Mouse (Mus musculus) limb, embryonic 13.5 days (tissue): ENCODE measurements around the gene Cib4. TPM values are rescaled to one million over a fixed set of nuclear protein-coding genes. Genes with fewer than 3 reads are reported as not detected.

Experiments
- ATAC-seq: fragments of 200-750 bp; cut with Nextera tagmentation; 2 replicates; pipeline ENCODE4 v1.8.0; 2017; ENCODE audit warnings: low read depth, moderate number of reproducible peaks, moderate TSS enrichment; ENCODE audit not compliant: low FRiP score
- H3K27ac ChIP-seq: fragments of 300-500 bp; sonication (generic); 2 replicates; pipeline ENCODE4 v1.5.1; 2015; ENCODE audit warnings: inconsistent platforms, mild to moderate bottlenecking, moderate library complexity
- H3K27me3 ChIP-seq: fragments of 300-500 bp; sonication (generic); 2 replicates; pipeline ENCODE4 v1.6.1; 2015; ENCODE audit warnings: mild to moderate bottlenecking, inconsistent platforms
- H3K36me3 ChIP-seq: fragments of 300-500 bp; sonication (generic); 2 replicates; pipeline ENCODE4 v1.6.1; 2015; ENCODE audit warnings: inconsistent platforms, mild to moderate bottlenecking, moderate library complexity
- H3K4me1 ChIP-seq: fragments of 300-500 bp; sonication (generic); 2 replicates; pipeline ENCODE4 v1.6.1; 2015; ENCODE audit warnings: inconsistent platforms
- H3K4me2 ChIP-seq: fragments of 300-500 bp; sonication (generic); replicated peaks from 2 replicates; pipeline ENCODE4 v1.6.1; 2015; ENCODE audit warnings: inconsistent platforms, mild to moderate bottlenecking, moderate library complexity
- H3K4me3 ChIP-seq: fragments of 300-500 bp; sonication (generic); 2 replicates; pipeline ENCODE4 v1.5.1; 2015; ENCODE audit warnings: moderate library complexity, mild to moderate bottlenecking, inconsistent platforms
- H3K9ac ChIP-seq: fragments of 300-500 bp; sonication (generic); 2 replicates; pipeline ENCODE4 v1.6.1; 2015; ENCODE audit warnings: mild to moderate bottlenecking, inconsistent platforms
- H3K9me3 ChIP-seq: fragments of 300-500 bp; sonication (generic); 2 replicates; pipeline ENCODE4 v1.6.1; 2016; ENCODE audit warnings: inconsistent platforms
- WGBS: fragments of 180-500 bp; shearing (Covaris S2); methylation state at CpG from one replicate; pipeline ENCODE4 v1.1.7; 2015; 5-methylcytosine and 5-hydroxymethylcytosine counted together
- polyA plus RNA-seq: library from polyadenylated mRNA; unstranded; fragments of >200 nt; fragmentation: Nextera tagmentation; extraction: Ambion mirVana; gene quantifications from 2 replicates; pipeline ENCODE4 v1.2.1, GENCODE M21; 2015

Cib4 gene
- polyA plus RNA-seq, 1 experiment from 2014 or later: 0.25 TPM

DNA sequence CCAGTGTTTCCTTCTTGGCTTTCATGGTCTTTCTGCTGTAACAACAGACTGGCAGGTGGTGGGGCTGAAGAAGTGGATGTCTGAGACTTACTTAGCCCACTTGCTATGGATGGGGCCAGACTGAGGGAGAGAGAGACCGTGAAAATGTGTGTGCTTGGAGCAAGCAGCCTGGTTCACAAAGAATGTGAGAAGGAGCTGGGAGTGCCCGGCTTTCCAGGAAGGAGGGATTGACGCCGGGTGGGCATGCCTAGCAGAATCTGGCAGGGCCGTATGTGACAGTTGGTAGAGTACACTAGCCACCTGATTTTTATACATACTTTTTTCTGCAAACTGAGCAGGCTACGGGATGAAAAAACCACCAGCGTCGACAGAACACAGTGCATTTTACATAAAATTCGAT lies 79.3 kb downstream of the Cib4 start:
- Histone ChIP-seq H3K36me3 (no peaks in the 10 kb centered on the region), H3K9ac (0 out of 2 replicates have a peak overlapping the region, but pooled peaks have one; percentile 6), H3K4me3 (peak overlapping the region; percentile 31), H3K9me3 (no peaks in the 10 kb centered on the region), H3K27ac (no peak overlapping the region), H3K4me2 (peak overlapping the region; percentile 59), H3K27me3 (peaks cover 52% of the 10 kb centered on the region), H3K4me1 (peaks cover 29% of the 10 kb centered on the region)
- 32% methylated on average over 9 of the region's 9 CpGs for WGBS
- no peak for ATAC-seq

DNA sequence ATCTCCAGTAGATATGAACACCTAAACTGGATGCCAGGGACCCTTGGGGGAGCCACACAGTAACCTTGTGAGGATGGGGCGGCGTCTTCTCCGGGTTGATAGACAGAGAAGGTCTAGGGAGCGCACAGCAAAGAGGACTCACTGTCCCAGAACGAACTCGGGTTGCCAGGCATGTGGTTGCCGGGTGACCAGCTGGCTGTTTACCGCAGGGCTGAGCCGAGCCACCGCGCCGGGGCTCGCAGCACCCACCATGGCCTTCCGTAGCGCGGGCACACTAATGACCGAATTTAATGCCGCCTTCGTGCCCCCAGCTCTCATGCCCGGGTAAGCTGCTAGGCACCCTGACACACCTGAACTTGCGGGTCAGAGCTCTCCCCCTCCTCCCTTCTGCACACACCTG lies 79.8 kb downstream of the Cib4 start, which contains the start of gene 1700001C02Rik:
Gene 1700001C02Rik (plus strand): TSS at position 187 of the 400 bp plus-strand sequence.
- H3K4me3 ChIP-seq: peak within 1 kb of the TSS; percentile 31
- peak within 1 kb of the TSS; percentile 59 for H3K4me2 ChIP-seq
- WGBS: 14% methylated on average over 21 of the region's 21 CpGs
- no peak for ATAC-seq
- no peak within 1 kb of the TSS for H3K27ac ChIP-seq
- H3K27me3 ChIP-seq: peaks cover 55% of the 10 kb centered on the region
- H3K9ac ChIP-seq: 0 out of 2 replicates have a peak within 1 kb of the TSS, but pooled peaks have one; percentile 6
- H3K36me3 ChIP-seq: no peaks in the 10 kb centered on the region
- peaks cover 30% of the 10 kb centered on the region for H3K4me1 ChIP-seq
- H3K9me3 ChIP-seq: no peaks in the 10 kb centered on the region

GRCm38 (mm10) chr5:30461821-30462220 lies 83.8 kb downstream of the Cib4 start, which contains the start of gene Otof:
Otof (minus strand) TSS chr5:30461932.
- H3K9me3 ChIP-seq: no peaks in the 10 kb centered on the region
- H3K27me3 ChIP-seq: peaks cover 49% of the 10 kb centered on the region
- no peaks in the 10 kb centered on the region for H3K36me3 ChIP-seq
- H3K9ac ChIP-seq: no peak within 1 kb of the TSS
- peak within 1 kb of the TSS; percentile 27 for H3K4me2 ChIP-seq
- H3K4me3 ChIP-seq: no peak within 1 kb of the TSS
- H3K27ac ChIP-seq: peak within 1 kb of the TSS; percentile 3; the same call in 1 of the 2 replicates
- ATAC-seq: peak; percentile 62; the same call in 1 of the 2 replicates
- 20% methylated on average over 11 of the region's 12 CpGs for WGBS
- H3K4me1 ChIP-seq: peaks cover 43% of the 10 kb centered on the region

DNA sequence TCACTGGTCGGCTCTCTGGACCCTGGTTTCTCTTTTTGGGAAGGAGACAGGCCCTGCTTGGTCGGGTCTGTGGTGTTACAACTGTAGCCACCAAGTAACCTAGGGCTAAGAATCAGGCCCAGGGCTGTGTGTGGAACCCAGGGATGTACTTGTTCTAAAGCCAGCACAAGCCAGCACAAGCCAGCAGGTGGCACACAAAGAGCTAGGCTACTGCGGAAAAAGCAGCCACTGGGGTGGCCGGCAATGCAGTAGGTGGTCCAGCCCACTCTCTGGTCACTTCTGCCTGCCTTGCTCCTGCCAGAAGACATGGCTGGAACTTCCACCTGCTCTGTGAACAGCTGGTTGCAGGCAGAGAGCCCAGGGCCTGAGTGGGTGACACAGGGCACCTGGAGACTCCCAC lies 85.5 kb downstream of the Cib4 start:
- no peak overlapping the region for H3K27ac ChIP-seq
- no peak overlapping the region for H3K4me2 ChIP-seq
- H3K4me1 ChIP-seq: peaks cover 32% of the 10 kb centered on the region
- no peak for ATAC-seq
- 43% methylated on average over 4 of the region's 4 CpGs for whole genome bisulfite sequencing
- peaks cover 36% of the 10 kb centered on the region for H3K27me3 ChIP-seq
- no peak overlapping the region for H3K4me3 ChIP-seq
- no peak overlapping the region for H3K9ac ChIP-seq
- H3K36me3 ChIP-seq: no peaks in the 10 kb centered on the region
- H3K9me3 ChIP-seq: no peaks in the 10 kb centered on the region

- H3K27me3 ChIP-seq: peaks cover 6% of the 10 kb centered on the region
- no peaks in the 10 kb centered on the region for H3K9me3 ChIP-seq
- H3K4me1 ChIP-seq: peaks cover 20% of the 10 kb centered on the region
- ATAC-seq: no peak
- H3K4me3 ChIP-seq: no peak overlapping the region
- 54% methylated on average over 6 of the region's 6 CpGs for WGBS
- no peak overlapping the region for H3K9ac ChIP-seq
- H3K4me2 ChIP-seq: no peak overlapping the region
- no peaks in the 10 kb centered on the region for H3K36me3 ChIP-seq
- H3K27ac ChIP-seq: no peak overlapping the region
Measured at GRCm38 (mm10) chr5:30456056-30456455, 89.6 kb downstream of the Cib4 start.

DNA sequence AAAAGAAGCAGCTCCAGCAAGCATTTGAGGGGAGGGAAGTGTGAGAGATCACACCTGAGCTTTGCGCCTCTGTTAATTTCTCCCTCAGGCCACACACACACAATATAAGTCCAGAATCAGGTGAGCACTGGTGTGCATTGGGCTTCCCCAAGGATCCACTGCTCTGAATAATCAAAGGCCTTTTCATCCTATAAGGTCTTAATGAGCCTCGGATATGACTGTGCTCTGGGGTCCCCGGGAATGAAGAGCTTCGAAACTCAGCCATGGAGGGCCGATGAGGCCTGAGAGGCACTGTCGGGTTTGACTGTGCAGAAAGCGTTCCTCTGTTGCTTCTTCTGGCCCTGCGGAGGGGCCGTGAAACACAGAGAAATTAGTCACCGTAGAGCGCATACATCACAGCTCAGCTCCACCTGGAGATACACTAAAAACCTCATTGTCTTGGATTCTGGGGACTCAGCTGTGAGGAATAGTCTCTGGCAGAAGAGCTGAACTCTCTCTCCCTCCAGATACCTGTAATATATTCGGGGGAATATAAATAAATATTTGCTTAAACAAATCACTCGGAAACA lies 101.2 kb downstream of the Cib4 start:
- H3K4me2 ChIP-seq: no peak overlapping the region
- no peak for ATAC-seq
- H3K36me3 ChIP-seq: no peaks in the 10 kb centered on the region
- H3K4me1 ChIP-seq: peaks cover 11% of the 10 kb centered on the region
- WGBS: 71% methylated on average over 13 of the region's 13 CpGs
- 0 out of 2 replicates have a peak, but pooled peaks cover 2% of the 10 kb centered on the region for H3K27me3 ChIP-seq
- no peak overlapping the region for H3K27ac ChIP-seq
- H3K9me3 ChIP-seq: no peaks in the 10 kb centered on the region
- no peak overlapping the region for H3K9ac ChIP-seq
- no peak overlapping the region for H3K4me3 ChIP-seq

- Histone ChIP-seq H3K4me2 (no peak overlapping the region), H3K27me3 (0 out of 2 replicates have a peak, but pooled peaks cover 2% of the 10 kb centered on the region), H3K4me3 (no peak overlapping the region), H3K9me3 (no peaks in the 10 kb centered on the region), H3K36me3 (no peaks in the 10 kb centered on the region), H3K9ac (no peak overlapping the region), H3K27ac (no peak overlapping the region), H3K4me1 (peaks cover 11% of the 10 kb centered on the region)
- no peak for ATAC-seq
- WGBS: 65% methylated on average over 5 of the region's 5 CpGs
Measured at GRCm38 (mm10) chr5:30442196-30442595, 103.4 kb downstream of the Cib4 start.

DNA sequence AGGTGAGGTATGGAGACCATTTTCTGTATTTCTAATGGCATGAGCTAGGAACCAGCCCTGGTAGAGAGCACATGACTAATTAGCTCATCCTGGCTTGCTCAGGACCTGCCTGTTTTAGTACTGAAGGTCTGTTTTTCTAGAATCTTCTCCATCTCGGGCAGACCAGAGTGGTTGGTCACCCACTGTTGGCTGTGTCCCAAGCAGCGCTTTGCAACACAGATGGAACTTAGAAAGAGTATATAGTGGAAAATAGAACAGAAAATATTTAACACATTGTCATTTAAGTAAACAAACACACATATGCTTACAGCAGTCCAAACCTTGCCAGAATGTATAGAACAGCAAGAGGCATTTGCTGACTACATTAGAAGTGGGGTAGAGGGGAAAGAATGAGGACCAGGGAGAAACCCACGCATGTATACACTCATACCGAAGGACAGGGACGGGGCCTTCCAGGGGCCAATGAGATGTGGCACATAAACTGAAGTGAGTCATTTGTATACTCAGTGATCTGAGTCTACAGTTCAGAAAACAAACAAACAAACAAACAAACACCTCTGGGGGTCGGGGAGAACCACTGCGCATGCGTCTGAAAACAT lies 105.2 kb downstream of the Cib4 start:
- H3K27me3 ChIP-seq: no peaks in the 10 kb centered on the region
- H3K4me1 ChIP-seq: peaks cover 11% of the 10 kb centered on the region
- no peak overlapping the region for H3K4me3 ChIP-seq
- H3K27ac ChIP-seq: no peak overlapping the region
- WGBS: 88% methylated on average over 8 of the region's 8 CpGs
- H3K4me2 ChIP-seq: no peak overlapping the region
- H3K9ac ChIP-seq: no peak overlapping the region
- ATAC-seq: no peak
- no peaks in the 10 kb centered on the region for H3K9me3 ChIP-seq
- no peaks in the 10 kb centered on the region for H3K36me3 ChIP-seq

DNA sequence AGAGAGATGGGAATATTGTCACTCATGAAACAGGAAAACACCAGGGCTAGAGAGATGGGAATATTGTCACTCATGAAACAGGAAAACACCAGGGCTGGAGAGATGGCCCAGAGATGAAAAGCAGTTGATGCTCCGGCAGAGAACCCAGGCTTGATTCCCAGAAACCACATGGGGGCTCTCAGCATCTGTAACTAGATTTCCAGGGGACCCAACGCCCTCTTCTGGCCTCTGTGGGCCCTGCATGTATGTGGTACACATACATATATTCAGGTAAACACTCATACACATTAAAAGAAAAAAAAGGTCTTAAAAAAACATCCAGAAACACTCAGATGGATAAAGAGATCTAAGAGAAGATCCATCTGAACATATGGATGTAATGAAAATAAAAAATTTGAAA lies 106.7 kb downstream of the Cib4 start:
- 40% methylated on average over 2 of the region's 2 CpGs for whole genome bisulfite sequencing
- Histone ChIP-seq H3K9me3 (no peaks in the 10 kb centered on the region), H3K4me3 (no peak overlapping the region), H3K36me3 (no peaks in the 10 kb centered on the region), H3K9ac (no peak overlapping the region), H3K27ac (no peak overlapping the region), H3K27me3 (no peaks in the 10 kb centered on the region), H3K4me1 (peaks cover 4% of the 10 kb centered on the region), H3K4me2 (no peak overlapping the region)
- no peak for ATAC-seq

Other genes with a start within 250 kb of the Cib4 start
- gene Otof, start 83.9 kb downstream of the Cib4 start, polyA plus RNA-seq: 0.45 and 0.60 TPM in 2 replicates
- gene 1700001C02Rik, start 79.8 kb downstream of the Cib4 start, polyA plus RNA-seq: not detected in 2 replicates
- 0.49 and 0.66 TPM in 2 replicates for gene Kcnk3, start 42.3 kb upstream of the Cib4 start, polyA plus RNA-seq
- 27.4 and 27.5 TPM in 2 replicates for gene Slc35f6, start 102.1 kb upstream of the Cib4 start, polyA plus RNA-seq
- 315 and 317 TPM in 2 replicates for gene Cenpa, start 120.9 kb upstream of the Cib4 start, polyA plus RNA-seq
- 5.1 and 5.9 TPM in 2 replicates for gene Dpysl5, start 165.7 kb upstream of the Cib4 start, polyA plus RNA-seq